Mouse (Mus musculus): ENCODE data around the gene Tfap4. TPM values are rescaled to one million over a fixed set of nuclear protein-coding genes. Genes with fewer than 3 reads are reported as not detected.
A peak's percentile ranks its signal among the peaks of the same experiment; 100 is the strongest.

The Tfap4 gene
- total RNA-seq (2022): 1 to 10 TPM; 3.2 to 5.5 (median 3.7) TPM

DNA sequence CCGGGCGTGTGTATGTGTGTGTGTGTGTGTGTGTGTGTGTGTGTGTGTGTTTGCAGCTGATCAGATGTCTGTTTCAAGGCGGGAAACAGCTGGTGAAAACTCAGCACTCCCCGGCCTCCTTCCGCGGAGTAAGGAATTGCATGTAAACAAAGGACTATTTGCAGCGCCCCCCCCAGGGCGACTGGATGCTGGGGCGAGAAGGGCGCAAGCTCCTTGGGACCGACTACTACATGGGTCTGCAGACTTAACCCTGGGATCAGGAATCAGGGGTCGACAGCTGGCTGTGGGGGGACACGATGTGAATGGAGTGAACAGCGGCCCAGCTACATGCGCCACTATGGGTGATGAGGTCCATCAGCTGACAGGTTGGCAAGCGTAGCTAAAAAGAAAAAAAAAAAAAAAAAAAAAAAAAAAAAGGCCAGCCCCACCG lies at the start of gene Tfap4:
Tfap4 (minus strand) TSS at position 140 of the 430 bp plus-strand sequence.
- peak; percentile 86 to 90 for DNase-seq (ENCODE audit: low spot score in 2 of 2)

DNA sequence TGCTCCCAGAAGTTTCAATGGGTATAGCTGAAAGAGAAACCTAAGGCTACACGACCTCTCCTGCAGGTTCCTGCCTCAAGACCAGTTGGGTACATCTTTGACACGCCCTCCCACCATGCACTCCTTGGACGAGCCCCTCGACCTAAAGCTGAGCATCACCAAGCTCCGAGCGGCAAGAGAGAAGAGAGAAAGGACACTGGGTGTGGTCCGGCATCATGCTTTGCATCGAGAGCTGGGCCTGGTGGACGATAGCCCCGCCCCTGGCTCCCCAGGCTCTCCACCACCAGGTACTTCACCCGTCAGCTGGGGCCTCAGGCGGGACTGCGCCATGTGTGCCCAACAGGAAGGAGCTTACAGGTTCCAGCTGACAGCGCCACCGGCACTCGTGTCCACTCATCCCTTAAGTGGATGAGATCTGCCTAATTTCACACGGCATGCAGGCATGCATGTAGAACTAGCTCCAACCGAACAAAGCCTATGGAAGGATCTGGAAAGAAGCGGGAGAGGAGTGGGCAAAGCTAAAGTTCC lies 48.9 kb upstream of the Tfap4 start:
- no peak for DNase-seq (ENCODE audit: low spot score in 2 of 2)

DNA sequence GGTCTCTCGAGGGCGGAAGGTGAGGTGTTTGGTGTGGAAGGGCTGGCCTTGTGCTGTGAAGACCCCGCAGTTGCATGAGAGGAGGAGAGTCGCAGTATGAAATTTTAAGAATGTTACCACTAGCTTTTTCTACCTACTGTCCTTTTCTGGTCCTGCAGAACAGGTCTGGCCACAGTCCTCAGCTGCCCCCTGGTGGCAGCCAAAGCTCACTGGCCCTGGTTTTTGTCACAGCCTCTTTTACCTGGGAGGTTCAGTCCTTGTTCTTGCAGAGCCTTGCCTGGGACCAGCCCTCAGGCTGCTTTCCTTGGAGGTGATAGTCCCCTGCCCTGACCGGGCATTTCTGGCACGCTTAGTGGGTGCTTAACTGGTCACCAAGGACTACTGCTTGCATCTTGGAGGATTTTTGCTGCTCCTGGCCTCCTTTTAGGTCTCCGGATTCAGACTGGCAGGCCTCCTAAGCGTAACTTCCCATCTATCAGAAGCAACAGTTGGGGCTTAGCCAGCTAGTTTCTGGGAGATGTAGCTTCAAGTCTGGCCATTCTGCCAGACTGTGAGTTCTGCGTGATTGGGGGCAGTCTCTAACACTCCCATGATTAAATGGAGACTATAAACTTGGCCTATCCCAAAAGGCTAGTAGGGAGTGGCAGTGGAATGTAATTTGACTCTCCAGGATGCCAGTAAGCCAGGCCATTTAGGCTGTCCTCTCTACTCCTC lies 48.3 kb upstream of the Tfap4 start:
- DNase-seq (ENCODE audit: low spot score in 2 of 2): peak; percentile 60 to 73

DNA sequence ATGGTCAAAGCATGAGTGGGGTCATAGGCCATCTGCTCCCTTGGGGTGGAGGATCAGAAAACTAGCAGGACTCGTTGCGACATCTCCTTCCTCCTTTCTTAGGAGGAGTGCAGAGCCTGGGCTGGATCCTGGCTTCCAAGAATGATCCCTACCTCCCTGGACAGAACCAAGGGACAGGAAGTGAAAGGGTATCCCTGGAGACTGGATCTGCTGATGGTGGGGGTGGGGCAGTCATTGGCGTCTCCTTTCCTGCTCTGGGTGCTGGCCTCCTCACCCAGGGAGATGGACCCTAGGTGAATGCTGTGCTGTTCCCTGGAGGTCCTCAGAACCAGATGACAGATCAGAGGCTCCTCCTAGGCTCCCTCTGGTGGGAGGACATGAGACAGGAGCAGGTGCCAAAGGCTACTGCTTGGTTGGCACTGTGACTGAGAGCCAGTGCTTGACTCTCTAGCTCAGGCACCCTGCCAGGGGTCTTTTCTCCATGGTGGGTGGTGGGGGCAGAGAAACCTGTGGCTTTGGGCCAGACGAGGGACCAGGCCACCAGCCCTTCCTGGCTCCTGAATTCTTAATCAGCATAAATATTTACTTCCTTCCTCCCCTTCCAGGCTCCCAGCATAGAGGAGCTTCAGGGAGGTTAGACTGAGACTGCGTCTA lies 46.9 kb upstream of the Tfap4 start:
- peak in 1 of 2 experiments; percentile 57 for DNase-seq (ENCODE audit: low spot score in 2 of 2)

DNA sequence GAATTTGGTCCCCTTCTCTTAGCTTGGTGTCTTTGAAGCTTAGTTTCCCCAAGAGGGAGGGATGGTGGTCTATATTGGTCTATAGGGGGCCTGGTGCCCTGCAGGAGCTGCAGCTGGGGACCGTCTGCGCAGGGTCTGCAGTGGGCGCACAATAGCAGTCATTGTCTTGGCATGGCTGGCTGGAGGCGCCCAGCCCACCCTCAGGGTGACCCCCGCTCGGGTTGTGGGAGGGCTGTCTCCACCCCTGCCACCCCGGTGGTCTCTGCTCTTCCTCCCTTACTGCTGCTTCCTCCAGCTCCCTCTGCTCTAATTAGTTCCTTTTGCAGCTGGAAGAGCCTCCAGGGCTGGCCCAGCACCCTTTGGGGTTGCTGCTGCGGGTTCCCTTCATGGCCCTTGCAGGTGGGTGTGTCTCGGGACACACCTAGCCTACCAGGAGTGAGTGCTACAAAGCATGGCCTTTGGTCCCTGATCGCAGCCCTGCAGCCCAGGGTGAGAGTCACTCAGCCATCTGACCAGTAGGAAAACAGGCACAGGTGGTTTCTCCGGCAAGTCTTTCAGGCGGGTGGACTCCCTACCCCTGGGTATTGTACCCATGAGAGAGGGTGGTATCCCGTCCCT lies 46.0 kb upstream of the Tfap4 start:
- peak in 1 of 2 experiments; percentile 2 for DNase-seq (ENCODE audit: low spot score in 2 of 2)

DNA sequence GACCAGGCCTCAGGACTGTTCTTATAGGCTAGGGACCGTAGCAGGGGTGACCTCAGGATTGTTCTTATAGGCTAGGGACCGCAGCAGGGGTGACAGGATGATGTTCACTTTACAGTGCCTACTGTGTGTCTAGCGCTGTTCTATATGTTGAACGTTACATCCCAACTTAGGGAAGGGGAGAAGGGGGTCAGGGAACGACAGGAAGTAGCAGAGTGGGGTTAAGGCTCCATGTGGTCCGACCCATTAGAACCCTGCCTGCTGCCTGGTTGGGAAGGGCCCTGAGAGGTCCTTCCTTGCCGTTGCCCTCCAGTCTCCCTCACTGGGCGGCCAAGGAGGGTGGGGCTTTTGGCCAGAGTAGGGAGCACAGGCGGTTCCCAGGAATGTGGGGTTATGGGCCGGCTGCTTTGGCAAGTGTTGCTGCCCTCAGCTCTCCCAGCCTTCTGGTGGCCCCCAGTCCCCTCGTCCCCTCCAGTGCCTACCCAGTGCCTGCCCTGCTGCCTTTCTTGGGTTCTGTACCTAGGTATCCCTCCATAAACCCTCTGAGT lies 44.7 kb upstream of the Tfap4 start:
- peak in 1 of 2 experiments; percentile 20 for DNase-seq (ENCODE audit: low spot score in 2 of 2)

DNA sequence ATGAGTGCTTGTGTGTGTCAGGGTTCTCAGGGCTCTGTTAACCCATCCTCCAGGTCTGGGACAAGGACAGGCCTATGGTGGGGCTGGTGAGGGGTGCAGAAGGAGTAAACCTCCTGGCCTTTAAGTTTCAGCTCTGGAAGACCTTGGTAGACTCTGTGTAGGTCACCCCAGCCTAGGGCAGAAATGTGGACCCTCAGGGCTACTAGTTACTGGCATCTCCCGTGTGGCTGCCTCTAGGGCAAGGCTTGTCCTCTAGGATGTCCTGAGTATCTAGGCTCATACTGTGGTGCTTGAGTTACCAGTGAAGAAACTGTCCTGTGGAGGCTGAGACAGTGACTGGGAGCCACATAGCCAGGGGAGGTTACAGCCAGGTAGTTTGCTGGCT lies 43.8 kb upstream of the Tfap4 start:
- peak in 1 of 2 experiments; percentile 2 for DNase-seq (ENCODE audit: low spot score in 2 of 2)

DNA sequence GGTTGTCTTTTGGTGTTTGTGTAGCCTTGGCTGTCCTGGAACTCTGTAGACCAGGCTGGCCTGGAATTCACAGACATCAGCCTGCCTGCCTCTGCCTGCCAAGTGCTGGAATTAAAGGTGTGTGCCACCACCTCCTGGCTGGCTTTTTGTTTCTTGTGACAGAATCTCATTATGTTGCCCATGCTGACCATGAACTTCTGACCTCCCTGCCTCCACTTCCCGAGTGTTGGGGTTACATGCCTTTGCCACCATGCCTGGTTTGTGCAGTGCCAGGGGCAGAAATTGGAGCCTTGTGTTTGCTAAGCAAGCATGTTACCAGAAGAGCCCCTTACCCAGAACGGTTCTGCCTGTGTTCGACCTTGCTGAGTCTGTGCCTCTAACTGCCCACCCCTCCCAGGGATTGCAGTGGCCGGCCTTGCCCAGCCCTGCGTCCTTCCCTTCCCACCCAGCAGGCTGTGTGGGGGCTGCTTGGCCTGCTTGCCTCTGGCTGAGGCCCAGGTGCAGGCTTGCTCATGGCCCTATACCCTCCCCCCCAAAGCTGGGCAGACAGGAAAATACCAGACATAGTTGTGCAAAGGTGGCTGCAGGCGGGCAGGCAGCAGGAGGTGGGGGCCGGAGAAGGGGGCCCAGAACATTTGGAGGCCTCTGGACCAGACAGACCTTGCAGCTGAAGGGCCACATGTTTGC lies 43.3 kb upstream of the Tfap4 start:
- no peak for DNase-seq (ENCODE audit: low spot score in 2 of 2)

DNA sequence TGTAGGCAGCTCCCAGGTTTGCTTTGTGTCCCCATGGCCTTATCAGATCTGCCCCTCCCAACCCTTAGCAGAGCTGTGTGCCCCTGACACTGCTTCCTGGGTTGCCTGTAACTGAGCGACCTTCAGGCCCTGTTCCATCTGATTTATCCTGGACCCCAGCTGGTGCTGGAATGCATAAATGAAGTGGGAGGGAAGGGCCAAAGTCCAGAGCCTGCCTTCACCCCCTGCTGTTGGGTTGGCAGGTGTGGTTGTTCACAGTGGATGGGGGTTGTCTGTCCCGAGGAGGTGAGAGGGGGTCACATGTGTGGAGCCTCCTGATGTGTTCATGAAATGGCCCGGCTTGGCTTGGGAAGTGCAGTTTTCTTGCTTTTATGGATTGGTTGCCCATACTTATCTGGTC lies 42.5 kb upstream of the Tfap4 start:
- DNase-seq (ENCODE audit: low spot score in 2 of 2): no peak

DNA sequence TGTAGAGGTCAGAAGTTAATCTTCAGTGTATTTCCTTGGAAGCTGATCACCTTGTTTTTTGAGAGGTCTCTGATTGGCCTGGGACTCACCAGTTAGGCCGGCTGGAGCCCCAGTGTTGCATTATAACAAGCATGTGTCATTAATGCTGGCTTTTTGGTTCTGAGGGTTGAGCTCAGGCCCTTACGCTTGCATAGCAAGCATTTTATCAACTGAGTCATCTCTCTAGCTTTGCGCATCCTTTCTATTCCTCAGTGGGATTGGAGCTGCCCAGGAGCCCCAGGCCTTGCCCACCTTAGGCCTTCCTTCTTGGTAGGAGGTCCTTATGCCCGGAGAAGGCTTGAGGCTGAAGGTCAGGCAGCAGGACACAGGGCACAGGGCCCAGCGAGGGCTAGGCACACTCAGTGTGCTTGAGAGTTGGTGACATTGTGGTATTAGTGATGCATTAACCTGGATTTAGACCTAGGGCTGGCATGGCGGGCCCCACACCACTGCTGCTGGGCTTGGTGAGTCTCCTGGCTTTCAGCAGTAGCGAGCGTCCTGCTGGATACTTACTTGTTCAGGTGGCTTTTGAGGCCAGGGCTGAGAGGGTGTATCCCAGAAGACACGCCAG lies 41.2 kb upstream of the Tfap4 start:
- DNase-seq (ENCODE audit: low spot score in 2 of 2): no peak

DNA sequence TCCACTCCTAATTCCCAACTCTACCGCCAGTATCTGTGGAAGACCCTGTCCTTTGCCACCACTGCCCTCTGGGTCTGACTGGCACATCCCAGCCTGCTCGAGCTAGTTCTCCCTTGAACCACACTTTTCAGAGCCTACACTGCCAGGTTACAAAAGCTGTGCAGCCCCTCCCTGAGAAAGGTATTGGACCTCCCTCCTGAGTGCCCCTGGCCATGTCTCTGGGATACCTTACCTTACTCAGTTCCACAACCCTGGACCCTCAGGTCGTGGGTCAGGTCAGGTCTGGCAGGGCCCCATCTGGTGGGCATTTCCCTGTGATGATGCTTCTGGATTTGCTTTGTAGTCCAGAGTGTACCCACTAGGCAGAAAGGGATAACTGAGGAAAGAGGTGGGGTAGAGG lies 40.0 kb upstream of the Tfap4 start:
- DNase-seq (ENCODE audit: low spot score in 2 of 2): no peak

DNA sequence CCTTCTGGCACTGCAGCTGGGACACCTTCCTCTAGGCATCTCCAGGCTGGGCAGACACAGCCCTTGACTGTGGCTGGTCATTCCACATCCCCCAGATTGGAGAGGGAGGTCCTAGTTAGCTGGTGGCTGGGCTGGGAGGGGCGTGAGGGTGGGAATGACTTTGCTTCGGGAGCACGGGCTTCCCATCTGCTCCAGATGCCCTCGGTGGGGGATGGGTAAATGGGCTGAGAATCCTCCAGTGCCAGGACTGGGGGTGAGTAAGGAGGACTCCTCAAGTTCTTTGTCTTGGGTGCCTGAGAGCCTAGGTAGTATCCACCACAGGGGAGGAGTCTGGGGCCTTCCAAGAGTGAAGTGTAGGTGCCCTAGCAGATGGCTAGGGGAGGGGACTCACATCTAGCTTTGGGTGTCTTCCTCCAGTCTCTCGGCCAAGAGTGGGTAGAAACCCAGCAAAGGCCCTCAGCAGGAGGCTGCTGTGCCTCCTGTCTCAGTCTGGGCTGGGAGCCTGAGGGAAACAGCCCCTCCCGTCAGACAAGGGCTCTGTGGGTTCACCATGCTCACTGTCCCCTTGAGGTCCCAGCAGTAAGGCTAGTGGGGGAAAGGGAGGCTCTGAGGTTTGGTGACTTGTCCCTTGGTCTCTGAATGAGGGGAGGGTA lies 39.4 kb upstream of the Tfap4 start:
- no peak for DNase-seq (ENCODE audit: low spot score in 2 of 2)

DNA sequence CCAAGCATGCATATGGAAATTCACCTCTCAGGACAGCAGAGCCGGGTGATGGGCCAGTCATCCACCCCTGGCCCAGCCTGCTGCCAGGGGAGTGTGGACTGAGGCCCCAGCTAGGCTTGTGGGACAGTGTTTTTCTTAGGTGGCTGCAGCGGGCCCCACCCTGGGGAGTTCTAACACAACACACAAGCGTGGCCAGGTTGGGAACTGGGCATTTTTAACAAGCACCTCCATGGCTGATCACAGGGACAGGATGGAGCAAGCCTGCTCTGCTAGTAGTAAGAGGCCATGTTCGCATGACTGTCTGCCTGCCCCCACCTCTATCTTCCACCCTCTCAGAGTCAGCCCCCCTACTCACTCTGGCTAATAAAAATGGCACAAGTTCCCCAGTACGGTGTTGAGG lies 38.4 kb upstream of the Tfap4 start:
- no peak for DNase-seq (ENCODE audit: low spot score in 2 of 2)

DNA sequence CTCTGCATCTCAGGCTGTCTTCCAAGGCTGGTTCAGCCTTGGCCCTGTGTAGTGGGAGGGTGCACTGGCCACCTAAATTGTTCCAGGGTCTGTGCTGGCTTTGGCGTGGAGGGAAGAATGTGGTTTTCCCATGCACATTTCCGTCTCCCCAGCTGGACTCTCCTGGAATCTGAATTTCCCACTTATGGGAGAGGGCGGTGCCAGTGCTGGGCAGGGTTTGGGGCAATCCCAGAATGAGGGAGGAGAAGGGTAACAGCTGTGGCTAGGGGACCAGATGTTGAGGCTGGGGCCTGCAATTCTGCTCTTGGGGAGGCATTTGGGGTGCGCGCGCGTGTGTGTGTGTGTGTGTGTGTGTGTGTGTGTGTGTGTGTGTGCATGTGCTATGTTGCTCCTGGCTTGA lies 37.6 kb upstream of the Tfap4 start:
- DNase-seq (ENCODE audit: low spot score in 2 of 2): no peak

DNA sequence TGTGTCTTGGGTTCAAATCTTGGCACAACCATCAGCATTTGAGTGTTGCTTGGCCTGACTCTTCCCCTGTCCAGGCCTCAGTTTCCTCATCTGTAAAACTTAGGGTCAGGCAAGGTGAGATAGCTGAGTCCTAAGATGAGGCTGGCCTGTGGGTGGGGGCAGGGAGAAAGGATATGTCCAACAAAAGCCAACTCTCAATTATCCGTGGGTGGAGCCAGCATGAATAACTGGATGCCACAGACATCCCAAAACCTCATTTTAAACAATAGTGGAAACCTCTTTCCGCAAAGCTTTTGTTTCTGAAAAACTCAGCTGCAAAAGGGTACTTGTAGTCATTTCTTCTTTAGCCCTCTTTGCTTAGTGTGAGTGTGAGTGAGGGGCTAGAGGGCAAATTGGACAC lies 37.2 kb upstream of the Tfap4 start:
- DNase-seq (ENCODE audit: low spot score in 2 of 2): no peak

DNA sequence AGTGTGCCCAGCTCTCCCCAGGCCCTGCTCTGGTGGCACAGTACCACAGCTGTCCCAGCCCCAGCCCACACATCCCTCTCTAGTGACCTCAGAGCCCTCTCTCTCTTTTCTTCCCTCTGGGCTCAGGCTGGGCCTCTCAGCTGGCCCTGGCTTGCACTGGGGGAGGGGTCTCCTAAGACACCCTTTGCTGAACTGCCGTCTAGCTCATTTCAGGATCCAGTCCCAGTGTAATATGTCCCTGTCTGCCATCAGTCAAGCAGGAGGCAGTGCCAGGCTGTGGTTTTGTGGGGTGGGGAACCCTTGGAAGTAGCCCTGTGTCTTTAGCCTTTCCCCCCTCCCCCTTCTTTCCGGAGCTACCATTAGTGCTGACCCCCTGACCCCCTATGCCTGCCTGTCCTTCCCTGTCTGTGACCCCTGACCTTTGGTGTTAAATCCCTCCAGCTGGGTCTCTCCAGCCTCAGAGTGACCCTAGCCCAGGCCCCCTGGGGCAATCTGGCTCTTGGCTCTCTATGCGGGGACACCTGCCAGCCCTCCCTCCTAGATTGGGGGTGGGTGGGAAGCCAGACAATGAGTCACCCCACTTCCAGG lies 36.6 kb upstream of the Tfap4 start:
- DNase-seq (ENCODE audit: low spot score in 2 of 2): no peak

DNA sequence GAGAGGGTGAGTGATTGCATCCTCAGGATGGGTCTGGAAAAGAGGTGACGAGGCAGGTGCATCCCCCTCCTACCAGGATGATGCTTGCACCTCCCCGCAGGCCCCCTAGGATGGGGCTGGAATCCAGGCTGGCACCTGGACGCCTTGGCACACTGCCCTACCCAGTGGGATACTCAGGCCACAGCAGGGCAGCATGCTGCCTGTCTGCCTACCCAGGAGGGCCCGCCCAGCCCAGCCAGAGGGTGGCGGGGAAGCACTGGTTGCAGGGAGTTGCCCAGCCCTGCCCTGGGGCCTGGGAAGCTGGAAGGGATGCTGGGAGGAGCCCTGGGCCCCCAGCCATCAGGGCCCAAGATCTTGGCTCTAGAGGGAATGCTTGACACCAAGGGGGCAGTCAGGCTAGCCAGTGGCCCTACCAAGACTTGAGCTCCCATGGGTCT lies 35.9 kb upstream of the Tfap4 start:
- peak in 1 of 2 experiments; percentile 42 for DNase-seq (ENCODE audit: low spot score in 2 of 2)

DNA sequence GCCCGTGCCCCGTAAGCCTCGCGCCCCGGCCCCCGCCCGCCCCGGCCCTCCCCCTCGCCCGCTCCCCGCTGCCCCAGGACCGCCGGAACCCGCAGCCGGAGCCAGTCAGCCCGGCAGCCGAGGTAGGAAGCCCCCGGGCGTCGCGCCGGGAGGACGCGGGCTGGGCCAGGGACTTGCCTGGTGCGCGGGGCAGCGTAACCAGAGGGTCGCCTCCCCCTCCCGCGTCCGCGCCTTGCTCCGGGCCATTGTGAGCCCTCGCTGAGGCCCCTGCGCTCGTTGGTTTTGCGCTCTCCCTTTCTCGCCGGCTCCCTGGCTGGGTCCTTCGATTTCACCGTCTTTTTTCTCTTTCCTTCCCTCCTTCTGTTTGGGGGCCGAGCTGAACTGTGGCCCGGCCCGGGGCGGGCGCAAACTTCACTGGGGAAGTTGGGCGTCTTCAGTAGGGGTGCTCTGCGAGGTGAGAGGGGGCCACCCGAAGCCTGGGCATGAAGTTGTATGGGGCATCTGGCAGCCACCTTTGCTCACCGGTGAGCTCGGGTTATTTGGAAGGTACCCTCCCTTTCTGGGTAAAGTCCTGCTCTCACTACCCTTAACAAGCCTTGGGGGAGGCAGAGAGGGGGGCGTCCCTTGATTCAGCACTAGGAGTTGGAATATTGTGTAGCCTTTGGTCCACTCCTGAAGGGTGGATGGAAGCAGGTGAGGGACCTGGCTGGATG lies 35.3 kb upstream of the Tfap4 start:
- DNase-seq (ENCODE audit: low spot score in 2 of 2): no peak
